Mouse (Mus musculus) layer of hippocampus, postnatal 25 days (tissue): ENCODE results near the gene Ttc25. TPM values are rescaled to one million over a fixed set of nuclear protein-coding genes. Genes with fewer than 3 reads are reported as not detected.

ENCODE experiments used
- DNase-seq, 2 experiments: peaks; one replicate each; pipeline ENCODE4 v3.0.0; 2022; ENCODE audit warnings: mixed read lengths in 2 of 2, low spot score in 1 of 2; ENCODE audit errors: extremely low spot score in 1 of 2
- total RNA-seq, 2 experiments: library from RNA; stranded (reverse); gene quantifications; 2 replicates each; pipeline ENCODE4 v1.2.3; 2021

Gene Ttc25
- total RNA-seq = 1 to 10 TPM in 1 of 2 experiments, under 1 TPM in 1; 0.54 to 1.2 TPM

DNA sequence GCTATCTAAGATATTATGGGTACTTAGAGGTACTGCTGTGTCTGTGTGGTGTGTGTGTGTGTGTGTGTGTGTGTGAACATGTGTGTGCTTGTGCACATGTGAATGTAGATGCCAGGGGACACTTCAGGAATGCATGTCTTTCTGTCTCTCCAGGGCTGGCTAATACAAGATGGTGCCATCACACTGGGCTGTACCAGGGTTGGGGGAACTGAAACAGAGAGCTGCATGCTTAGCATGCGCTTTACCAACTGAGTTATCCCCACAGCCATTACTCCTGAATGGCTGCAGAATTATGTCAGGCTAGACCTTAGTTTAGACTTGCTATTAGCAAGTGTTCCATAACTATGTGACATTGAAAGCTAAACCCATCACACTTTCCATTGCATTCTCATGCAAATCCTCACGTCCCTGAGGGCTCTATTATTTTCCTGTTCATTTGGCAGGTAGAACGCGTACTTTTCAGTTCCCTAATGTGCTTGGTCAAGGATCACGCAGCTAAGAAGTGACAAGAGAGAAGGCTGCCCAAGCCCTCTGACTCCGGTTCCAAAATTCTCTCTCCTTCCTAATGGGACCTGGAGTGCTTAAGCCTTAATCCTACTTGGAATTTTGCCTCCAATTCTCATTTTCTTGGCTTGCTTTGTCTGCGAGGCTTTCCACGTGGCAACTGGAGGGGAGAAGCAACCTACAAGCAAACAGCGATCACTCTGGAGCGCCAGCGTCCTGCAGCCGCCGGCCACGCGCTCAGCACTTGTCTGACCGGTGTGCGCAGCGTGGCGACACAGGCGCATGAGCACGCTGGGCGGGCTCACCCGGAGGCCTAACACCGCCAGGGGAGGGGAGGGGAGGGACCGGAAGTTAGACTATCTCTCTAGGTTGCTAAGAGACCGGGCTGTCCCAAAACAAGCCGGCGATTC, at the start of gene Ttc25:
Gene Ttc25 (plus strand): TSS at position 776 of the 914 bp plus-strand sequence.
- DNase-seq = peak; percentile 53 to 60

DNA sequence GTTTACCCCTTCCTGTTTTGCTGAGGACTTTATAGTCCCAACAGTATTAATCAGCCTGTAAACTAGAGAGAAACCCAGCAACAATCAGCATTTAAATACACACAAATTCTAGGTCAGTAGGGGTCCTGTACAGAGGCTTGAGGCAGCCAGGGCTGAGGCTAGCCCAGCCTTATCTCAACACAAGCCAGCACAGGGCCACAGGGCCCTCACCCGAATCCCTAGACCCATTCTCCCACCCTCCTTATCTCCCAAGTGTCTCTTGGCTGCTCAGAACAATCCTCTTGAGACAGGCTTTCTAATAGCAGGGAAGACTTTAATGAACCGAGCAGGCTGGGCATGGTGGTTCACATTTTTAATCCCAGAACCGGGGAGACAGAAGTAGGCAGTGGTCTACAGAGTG, 45.2 kb upstream of the Ttc25 start:
- no peak for DNase-seq

- DNase-seq = no peak
These were observed 44.8 kb upstream of the Ttc25 start for GRCm38 (mm10) chr11:100500651-100501050.

GRCm38 (mm10) chr11:100501321-100501720, 44.1 kb upstream of the Ttc25 start:
- DNase-seq = no peak

- DNase-seq = no peak
These were observed 40.3 kb upstream of the Ttc25 start for GRCm38 (mm10) chr11:100504990-100505660.

- no peak for DNase-seq
These were observed 39.4 kb upstream of the Ttc25 start for GRCm38 (mm10) chr11:100505997-100506396.

DNA sequence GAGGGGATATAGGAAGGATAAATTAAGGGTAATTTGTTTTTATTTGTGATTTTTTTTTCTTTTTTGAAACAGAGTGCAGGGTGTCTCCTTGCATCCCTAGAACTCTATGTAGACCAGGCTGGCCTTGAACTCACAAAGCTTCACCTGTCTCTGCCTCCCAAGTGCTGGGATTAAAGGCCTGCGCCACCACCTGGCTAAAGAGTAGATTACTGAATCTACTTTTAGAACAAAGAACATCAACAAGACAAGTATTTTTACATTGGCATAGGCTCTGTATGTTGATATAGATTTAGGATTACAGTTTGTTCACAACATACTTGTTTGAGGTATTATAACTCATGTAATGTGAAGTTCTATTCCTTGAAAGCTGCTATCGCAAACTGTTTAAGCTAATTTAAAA, 34.9 kb upstream of the Ttc25 start:
- DNase-seq = no peak

DNA sequence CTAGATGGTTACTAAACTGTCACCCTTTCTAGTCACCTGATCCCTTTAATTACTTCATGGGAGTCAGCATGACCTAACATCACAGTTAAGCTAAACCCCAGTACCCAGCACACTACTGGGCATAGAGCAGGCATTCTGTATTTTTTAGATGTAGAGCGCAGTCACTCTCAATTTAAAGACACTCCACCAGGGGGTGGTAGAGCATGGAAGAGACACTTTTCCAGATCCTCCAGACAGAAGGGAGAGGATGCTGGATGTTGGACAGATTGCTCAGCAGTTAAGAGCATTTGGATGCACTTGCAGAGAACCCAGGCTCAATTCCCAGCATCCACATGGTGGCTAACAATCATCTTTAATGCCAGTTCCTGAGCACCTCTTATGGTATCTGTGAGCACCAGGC, 33.0 kb upstream of the Ttc25 start:
- DNase-seq = peak in 1 of 2 experiments; percentile 54

GRCm38 (mm10) chr11:100513716-100514115, 31.7 kb upstream of the Ttc25 start:
- DNase-seq = no peak

DNA sequence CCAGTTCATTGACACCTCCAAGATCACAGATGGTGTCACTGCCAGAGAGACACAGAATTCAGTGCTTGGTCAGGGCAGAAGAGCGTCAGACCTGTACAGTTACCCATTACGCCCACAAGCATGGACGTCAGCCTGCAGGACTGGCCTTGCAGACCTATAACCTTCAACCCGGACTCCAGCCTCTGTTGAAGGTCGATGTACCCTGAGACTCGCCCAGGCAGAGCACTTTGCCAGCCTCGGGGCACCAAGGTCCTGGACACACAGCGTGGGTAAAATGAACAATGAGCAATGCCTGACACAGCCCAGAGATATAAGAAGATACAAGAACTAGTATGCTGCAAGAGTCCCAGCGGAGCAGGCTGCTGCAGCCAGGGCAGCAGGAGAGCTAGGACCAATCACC, 30.3 kb upstream of the Ttc25 start:
- DNase-seq = no peak

GRCm38 (mm10) chr11:100515789-100516188, 29.6 kb upstream of the Ttc25 start:
- DNase-seq = no peak

DNA sequence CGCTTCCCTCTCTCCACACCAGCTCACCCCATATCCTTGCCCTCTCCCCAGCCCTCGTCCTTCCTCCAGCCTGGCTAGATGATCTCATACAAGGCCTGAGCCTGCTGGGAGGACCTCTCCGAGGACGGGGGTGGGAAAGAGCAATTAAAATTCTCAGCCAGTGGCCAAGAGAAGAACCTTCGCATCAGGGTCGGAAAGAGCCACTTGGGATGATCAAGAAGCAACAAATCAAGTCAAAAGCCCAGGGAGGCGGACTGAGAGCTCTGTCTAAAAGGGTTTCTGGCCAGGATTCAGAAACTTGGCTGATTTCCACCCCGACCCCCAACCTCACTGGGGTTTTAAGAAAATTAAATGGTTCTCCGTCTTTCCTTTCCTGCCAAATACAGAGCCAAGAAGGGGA, 29.1 kb upstream of the Ttc25 start:
- no peak for DNase-seq

DNA sequence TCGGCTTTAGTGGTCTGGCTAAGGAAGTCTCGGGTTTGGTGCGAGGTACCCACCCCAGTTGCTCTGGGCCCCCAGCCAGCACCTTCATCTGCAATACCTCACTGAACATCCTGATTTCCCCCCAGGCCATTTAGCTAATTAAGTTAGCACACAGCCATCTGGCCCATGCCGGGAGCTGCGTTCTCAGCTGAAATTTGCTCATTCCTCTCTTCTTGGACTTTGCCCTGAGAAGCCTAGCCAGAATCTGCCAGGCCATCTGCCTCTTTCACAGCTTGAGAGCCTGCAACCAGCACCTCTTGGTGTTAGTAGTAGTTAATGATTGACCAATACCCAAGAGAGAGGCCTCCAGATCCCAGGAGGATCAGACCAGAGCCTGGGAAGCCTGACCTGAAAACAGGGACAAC, 27.2 kb upstream of the Ttc25 start:
- no peak for DNase-seq

DNA sequence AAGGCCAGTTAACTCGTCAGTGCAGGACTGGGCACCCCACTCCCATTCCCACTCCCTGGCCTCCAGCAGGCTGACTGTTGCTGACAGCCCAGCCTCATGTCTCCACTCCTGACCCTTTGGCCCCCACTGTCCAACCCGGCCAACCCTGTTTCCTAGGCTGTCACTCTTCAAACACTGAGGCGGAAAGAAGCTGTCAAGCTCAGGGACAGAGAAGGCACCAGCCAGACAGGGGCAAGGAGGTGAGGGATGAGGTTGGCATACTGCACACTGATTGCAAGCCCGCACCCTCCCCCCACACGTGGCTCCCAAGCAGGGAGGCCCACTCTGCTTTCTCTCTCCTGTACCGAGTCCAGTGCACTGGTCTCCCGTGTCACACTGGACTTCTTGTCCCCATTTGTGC, 26.2 kb upstream of the Ttc25 start:
- no peak for DNase-seq

- no peak for DNase-seq
These were observed 24.6 kb upstream of the Ttc25 start for GRCm38 (mm10) chr11:100520838-100521237.

DNA sequence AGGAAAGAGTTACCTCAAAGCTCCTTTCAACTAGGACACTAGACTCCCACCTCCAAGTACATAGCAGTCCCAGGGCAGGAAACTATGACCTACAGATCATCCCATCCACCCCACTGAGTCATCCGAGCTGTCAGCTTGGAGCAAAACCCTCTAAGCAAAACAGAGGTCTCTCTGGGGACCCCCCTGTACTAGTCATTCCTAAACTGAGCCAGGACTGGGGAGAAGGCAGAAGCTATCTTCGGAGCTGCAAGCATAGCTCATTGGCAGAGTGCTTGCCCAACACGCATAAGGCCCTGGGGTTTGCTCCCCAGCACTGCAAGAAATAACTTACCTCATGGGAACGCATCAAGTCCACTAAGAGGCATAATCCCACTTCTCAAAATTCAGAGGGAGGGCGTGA, 21.0 kb upstream of the Ttc25 start:
- DNase-seq = no peak

GRCm38 (mm10) chr11:100524987-100525630, 20.3 kb upstream of the Ttc25 start:
- DNase-seq = no peak

DNA sequence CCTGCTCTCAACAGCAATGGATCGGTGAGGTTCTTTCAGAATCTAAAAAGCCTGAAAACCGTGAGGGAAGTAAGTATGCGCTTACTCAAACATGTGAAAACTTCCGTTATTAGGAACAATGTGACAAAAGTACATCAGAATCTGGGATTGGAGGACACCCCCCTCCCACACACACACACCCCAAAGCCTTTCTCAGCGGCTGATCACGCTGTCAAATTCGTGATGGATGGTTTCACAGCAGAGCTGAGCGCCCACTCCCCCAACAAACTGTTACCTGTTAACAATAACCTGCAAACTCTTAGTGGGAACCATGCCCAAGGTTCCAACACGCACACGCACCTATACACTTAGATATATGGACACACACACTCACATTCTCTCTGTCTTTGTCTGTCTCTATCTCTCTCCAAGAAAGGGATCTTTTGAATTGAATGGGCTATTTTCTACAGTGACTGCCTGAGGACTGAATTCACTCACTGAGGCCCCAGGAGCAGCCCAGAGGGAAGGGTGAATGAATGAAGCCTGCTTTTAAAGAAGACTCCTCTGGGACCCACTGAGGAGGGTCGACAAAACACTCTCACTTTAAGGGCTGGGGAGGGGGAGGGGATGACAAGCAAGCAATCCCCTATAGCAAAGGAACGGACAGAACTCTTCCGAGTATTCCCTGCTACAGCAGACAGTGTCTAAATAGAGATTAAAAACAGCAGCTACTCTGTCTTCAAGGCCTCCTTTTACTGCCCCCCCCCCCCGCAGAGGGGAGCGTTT, 19.2 kb upstream of the Ttc25 start:
- no peak for DNase-seq

GRCm38 (mm10) chr11:100527066-100527457, 18.3 kb upstream of the Ttc25 start:
- DNase-seq = peak in 1 of 2 experiments; percentile 44
